Mouse (Mus musculus): ENCODE data around the gene Fras1. TPM values are rescaled to one million over a fixed set of nuclear protein-coding genes. Genes with fewer than 3 reads are reported as not detected.
A peak's percentile ranks its signal among the peaks of the same experiment; 100 is the strongest.

The Fras1 gene
- polyA plus RNA-seq, 1 experiment from 2014 or later, result 3.4 TPM

GRCm38 (mm10) chr5:96682777-96683176 is 309.0 kb downstream of the Fras1 start:
- ATAC-seq (ENCODE audit: low FRiP score, low TSS enrichment), result no peak
- WGBS, result 55% methylated on average over 2 of the region's 2 CpGs

GRCm38 (mm10) chr5:96688885-96689284 is 315.1 kb downstream of the Fras1 start:
- Histone ChIP-seq H3K9me3 (ENCODE audit: control insufficient read depth, low read length) (no peaks in the 10 kb centered on the region), H3K4me2 (replicated peaks; ENCODE audit: low read depth) (no peak overlapping the region), H3K36me3 (ENCODE audit: control insufficient read depth, insufficient read depth, low read length) (no peaks in the 10 kb centered on the region), H3K4me1 (replicated peaks; ENCODE audit: control insufficient read depth, insufficient read depth) (no peaks in the 10 kb centered on the region), H3K9ac (ENCODE audit: low read length) (no peak overlapping the region), H3K4me3 (ENCODE audit: low read depth, low read length) (no peak overlapping the region), H3K27me3 (ENCODE audit: control insufficient read depth, insufficient read depth, low read length) (no peaks in the 10 kb centered on the region), H3K27ac (replicated peaks) (no peak overlapping the region)
- WGBS, result 81% methylated on average over 2 of the region's 2 CpGs
- DNase-seq (ENCODE audit: low spot score) (no peak), ATAC-seq (ENCODE audit: low FRiP score, low TSS enrichment) (no peak)
- TF ChIP-seq CTCF (IDR thresholded peaks at IDR 0.05; ENCODE audit: low read depth), result no peak
- TF ChIP-seq EP300 (optimal IDR thresholded peaks at IDR 0.05), result no peak

More at GRCm38 (mm10) chr5:96682777-96683176, 309.0 kb downstream of the Fras1 start:
- no peak overlapping the region for H3K4me2 ChIP-seq (replicated peaks; ENCODE audit: low read depth)
- no peaks in the 10 kb centered on the region for H3K27me3 ChIP-seq (ENCODE audit: control insufficient read depth, insufficient read depth, low read length)
- TF ChIP-seq EP300 (optimal IDR thresholded peaks at IDR 0.05) (no peak), CTCF (IDR thresholded peaks at IDR 0.05; ENCODE audit: low read depth) (no peak)
- H3K27ac ChIP-seq (replicated peaks), result no peak overlapping the region
- no peaks in the 10 kb centered on the region for H3K4me1 ChIP-seq (replicated peaks; ENCODE audit: control insufficient read depth, insufficient read depth)
- no peak for DNase-seq (ENCODE audit: low spot score)
- H3K9me3 ChIP-seq (ENCODE audit: control insufficient read depth, low read length), result no peaks in the 10 kb centered on the region
- no peak overlapping the region for H3K9ac ChIP-seq (ENCODE audit: low read length)
- H3K4me3 ChIP-seq (ENCODE audit: low read depth, low read length), result no peak overlapping the region
- H3K36me3 ChIP-seq (ENCODE audit: control insufficient read depth, insufficient read depth, low read length), result no peaks in the 10 kb centered on the region

GRCm38 (mm10) chr5:96698972-96699371 is 325.2 kb downstream of the Fras1 start:
- WGBS, result 74% methylated on average over 8 of the region's 8 CpGs
- Histone ChIP-seq H3K4me2 (replicated peaks; ENCODE audit: low read depth) (no peak overlapping the region), H3K4me1 (replicated peaks; ENCODE audit: control insufficient read depth, insufficient read depth) (no peaks in the 10 kb centered on the region), H3K27ac (replicated peaks) (no peak overlapping the region), H3K9ac (ENCODE audit: low read length) (no peak overlapping the region), H3K27me3 (ENCODE audit: control insufficient read depth, insufficient read depth, low read length) (no peaks in the 10 kb centered on the region), H3K36me3 (ENCODE audit: control insufficient read depth, insufficient read depth, low read length) (no peaks in the 10 kb centered on the region; the same call in 1 of the 2 replicates), H3K9me3 (ENCODE audit: control insufficient read depth, low read length) (no peaks in the 10 kb centered on the region), H3K4me3 (ENCODE audit: low read depth, low read length) (no peak overlapping the region)
- TF ChIP-seq CTCF (IDR thresholded peaks at IDR 0.05; ENCODE audit: low read depth), result no peak
- ATAC-seq (ENCODE audit: low FRiP score, low TSS enrichment) (no peak), DNase-seq (ENCODE audit: low spot score) (no peak)

- Histone ChIP-seq H3K27me3 (ENCODE audit: control insufficient read depth, insufficient read depth, low read length) (no peaks in the 10 kb centered on the region), H3K9ac (ENCODE audit: low read length) (no peak overlapping the region), H3K4me2 (replicated peaks; ENCODE audit: low read depth) (no peak overlapping the region), H3K9me3 (ENCODE audit: control insufficient read depth, low read length) (no peaks in the 10 kb centered on the region), H3K27ac (replicated peaks) (no peak overlapping the region), H3K36me3 (ENCODE audit: control insufficient read depth, insufficient read depth, low read length) (no peaks in the 10 kb centered on the region), H3K4me3 (ENCODE audit: low read depth, low read length) (no peak overlapping the region), H3K4me1 (replicated peaks; ENCODE audit: control insufficient read depth, insufficient read depth) (no peaks in the 10 kb centered on the region)
- WGBS, result 50% methylated on average over 22 of the region's 22 CpGs
- DNase-seq (ENCODE audit: low spot score) (no peak), ATAC-seq (ENCODE audit: low FRiP score, low TSS enrichment) (no peak)
- TF ChIP-seq CTCF (IDR thresholded peaks at IDR 0.05; ENCODE audit: low read depth) (peak; percentile 12; the same call in 1 of the 2 replicates), EP300 (optimal IDR thresholded peaks at IDR 0.05) (no peak)
These were observed 329.2 kb downstream of the Fras1 start for GRCm38 (mm10) chr5:96702706-96703625.

- Histone ChIP-seq H3K36me3 (ENCODE audit: control insufficient read depth, insufficient read depth, low read length) (no peaks in the 10 kb centered on the region), H3K4me3 (ENCODE audit: low read depth, low read length) (no peak overlapping the region), H3K27ac (replicated peaks) (no peak overlapping the region), H3K9ac (ENCODE audit: low read length) (no peak overlapping the region), H3K9me3 (ENCODE audit: control insufficient read depth, low read length) (no peaks in the 10 kb centered on the region), H3K4me1 (replicated peaks; ENCODE audit: control insufficient read depth, insufficient read depth) (no peaks in the 10 kb centered on the region), H3K27me3 (ENCODE audit: control insufficient read depth, insufficient read depth, low read length) (no peaks in the 10 kb centered on the region), H3K4me2 (replicated peaks; ENCODE audit: low read depth) (no peak overlapping the region)
- TF ChIP-seq CTCF (IDR thresholded peaks at IDR 0.05; ENCODE audit: low read depth) (no peak), EP300 (optimal IDR thresholded peaks at IDR 0.05) (no peak)
- 77% methylated on average over 10 of the region's 10 CpGs for WGBS
- no peak for DNase-seq (ENCODE audit: low spot score)
- no peak for ATAC-seq (ENCODE audit: low FRiP score, low TSS enrichment)
These were observed 334.8 kb downstream of the Fras1 start for GRCm38 (mm10) chr5:96708515-96708914.

GRCm38 (mm10) chr5:96712089-96712684 is 338.4 kb downstream of the Fras1 start:
- no peaks in the 10 kb centered on the region for H3K36me3 ChIP-seq (ENCODE audit: control insufficient read depth, insufficient read depth, low read length)
- H3K27ac ChIP-seq (replicated peaks), result no peak overlapping the region
- ATAC-seq (ENCODE audit: low FRiP score, low TSS enrichment) (no peak), DNase-seq (ENCODE audit: low spot score) (no peak)
- no peaks in the 10 kb centered on the region for H3K27me3 ChIP-seq (ENCODE audit: control insufficient read depth, insufficient read depth, low read length)
- no peak overlapping the region for H3K4me2 ChIP-seq (replicated peaks; ENCODE audit: low read depth)
- H3K9me3 ChIP-seq (ENCODE audit: control insufficient read depth, low read length), result no peaks in the 10 kb centered on the region
- no peaks in the 10 kb centered on the region for H3K4me1 ChIP-seq (replicated peaks; ENCODE audit: control insufficient read depth, insufficient read depth)
- TF ChIP-seq CTCF (IDR thresholded peaks at IDR 0.05; ENCODE audit: low read depth), result no peak
- no peak for TF ChIP-seq EP300 (optimal IDR thresholded peaks at IDR 0.05)
- no peak overlapping the region for H3K9ac ChIP-seq (ENCODE audit: low read length)
- 41% methylated on average over 12 of the region's 12 CpGs for WGBS
- H3K4me3 ChIP-seq (ENCODE audit: low read depth, low read length), result no peak overlapping the region

All from stomach, postnatal 0 days (tissue).